Mouse (Mus musculus) B cell, adult 2 months (primary cell): ENCODE measurements at regions not wholly inside any gene's neighbourhood (a gene's known extent, or its start where the extent isn't known, plus 50 kb on each side); places are given as distances from the start of the nearest gene placed in this dataset.

Source experiments
- DNase-seq, 2 experiments: peaks; one replicate each; pipeline ENCODE4 v3.0.0; 2022

DNA sequence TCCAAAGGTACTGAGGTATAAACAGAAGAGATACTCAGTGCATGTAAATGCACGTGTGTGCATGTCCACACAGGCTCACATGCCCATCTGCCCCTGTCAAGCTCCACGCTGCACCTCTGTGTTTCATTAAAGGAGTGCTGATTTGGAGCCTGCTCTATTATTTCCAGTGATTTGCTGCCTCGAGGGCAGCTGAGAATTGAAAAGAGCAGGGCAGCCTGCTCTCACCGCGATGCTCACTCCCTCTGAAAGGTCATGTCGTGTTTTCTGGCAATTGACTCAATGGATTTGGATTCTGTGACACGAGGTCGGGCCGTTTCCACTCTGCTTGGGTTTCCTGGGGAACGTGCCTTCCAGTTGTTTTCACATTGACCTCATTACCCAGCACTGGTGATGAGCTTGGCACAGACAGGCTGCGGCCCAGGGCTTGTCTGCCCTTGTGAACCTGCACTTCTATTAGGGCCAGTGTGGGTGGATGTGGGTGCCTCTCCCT, 167.1 kb downstream of the Fam169b start:
- no peak for DNase-seq

DNA sequence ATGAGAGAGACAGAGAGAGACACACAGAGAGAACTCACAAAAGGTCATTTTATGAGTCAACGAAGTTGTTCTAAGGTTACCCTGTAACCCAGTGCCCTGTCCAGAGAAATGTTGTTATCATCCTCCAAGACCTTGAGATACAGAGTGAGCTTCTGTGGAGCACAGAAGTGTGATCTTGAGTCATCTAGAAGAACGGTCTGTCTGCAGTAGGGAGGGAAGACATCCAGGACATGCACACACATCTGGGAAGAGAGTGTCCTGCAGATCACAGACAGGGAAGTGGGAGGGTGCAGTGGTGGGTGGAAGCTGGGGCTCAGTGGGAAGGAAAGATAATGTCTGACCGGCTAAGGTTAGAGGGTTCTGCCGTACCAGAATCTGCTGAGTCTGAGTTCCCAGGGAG, 155.3 kb downstream of the Fam169b start:
- DNase-seq, result no peak

GRCm38 (mm10) chr7:68415890-68416289, 142.3 kb downstream of the Fam169b start:
- DNase-seq, result no peak

- DNase-seq, result no peak
Observed at GRCm38 (mm10) chr7:68412786-68413185, 139.1 kb downstream of the Fam169b start.
